Mouse (Mus musculus) B cell, adult 2 months (primary cell): ENCODE measurements around the gene Ube2o.

Experiments
- DNase-seq, 2 experiments: peaks; one replicate each; pipeline ENCODE4 v3.0.0; 2022

Ube2o gene

DNA sequence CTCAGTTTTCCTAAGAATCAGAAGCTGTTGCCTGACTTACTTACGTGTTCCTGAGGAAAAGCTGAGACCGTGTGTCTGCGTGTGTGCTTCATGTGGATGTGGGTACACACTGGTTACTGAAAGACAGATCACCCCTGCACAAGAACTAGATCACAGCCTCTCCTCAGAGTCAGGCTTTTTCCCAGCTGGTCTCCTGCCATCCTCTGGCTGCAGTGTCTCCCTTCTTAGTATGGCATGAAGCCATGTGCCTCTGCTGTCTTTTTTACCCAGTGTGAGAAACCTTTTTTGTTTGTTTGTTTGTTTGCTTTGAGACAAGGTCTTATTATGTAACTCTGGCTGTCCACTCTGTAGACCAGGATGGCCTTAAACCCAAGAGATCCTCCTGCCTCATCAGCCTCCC lies 2.0 kb downstream of the Ube2o start:
- DNase-seq: no peak

DNA sequence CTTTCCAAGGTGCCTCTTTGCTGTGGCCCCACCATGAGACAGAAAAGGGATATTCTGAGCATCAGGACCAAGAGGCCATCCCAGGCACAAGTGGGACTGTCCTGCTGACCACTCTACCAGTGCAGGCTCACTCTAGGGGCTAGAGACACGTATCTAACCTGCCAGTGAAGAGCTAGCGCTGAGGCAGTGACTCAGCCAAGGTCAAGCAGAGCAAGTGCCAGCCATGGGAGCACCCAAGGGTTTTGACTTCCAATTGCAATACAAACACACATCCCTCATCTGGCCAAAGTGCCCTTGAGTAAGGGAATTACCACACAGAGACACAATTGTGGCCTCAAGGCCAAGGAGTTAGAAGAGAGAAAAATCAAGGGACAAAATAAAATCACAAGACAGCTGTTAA lies 5.9 kb downstream of the Ube2o start:
- DNase-seq: no peak

DNA sequence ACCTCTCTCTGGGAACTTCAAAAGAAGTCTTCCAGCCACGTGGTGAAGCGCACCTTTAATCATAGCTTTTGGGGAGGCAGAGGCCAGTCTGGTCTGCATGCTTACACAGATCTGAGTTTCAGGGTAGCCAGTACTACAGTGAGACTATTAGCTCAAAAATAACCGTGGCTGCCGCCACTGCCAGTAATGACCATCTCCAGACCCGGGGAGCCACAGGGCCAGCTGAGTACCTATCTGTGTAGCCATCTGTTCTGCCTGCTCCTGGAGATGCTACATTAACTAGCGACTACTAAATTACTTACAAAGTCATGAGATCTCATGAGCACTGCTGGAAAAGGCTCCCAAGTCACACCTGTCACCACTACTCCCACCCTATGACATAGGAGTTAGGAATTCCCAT lies 6.3 kb downstream of the Ube2o start:
- DNase-seq: no peak

DNA sequence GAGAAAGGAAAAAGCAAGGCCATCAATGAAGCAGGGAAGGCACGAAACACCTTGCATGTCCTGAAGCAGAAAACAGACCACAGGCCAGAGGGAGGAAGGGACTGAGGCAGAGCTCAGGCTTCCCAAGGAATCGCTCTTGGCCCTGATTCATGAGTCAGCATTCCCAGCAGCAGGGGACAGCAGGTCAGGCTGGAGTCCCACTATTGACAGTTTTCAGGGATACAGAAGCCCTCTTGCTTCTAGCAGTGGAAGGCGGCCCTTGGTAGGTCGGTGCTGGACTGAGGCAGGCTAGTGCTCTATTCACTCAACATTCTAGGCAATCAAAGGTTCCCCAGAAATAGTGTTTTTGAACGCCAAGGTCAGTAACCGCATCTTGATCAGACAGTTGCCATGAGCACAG lies 6.8 kb downstream of the Ube2o start:
- no peak for DNase-seq

DNA sequence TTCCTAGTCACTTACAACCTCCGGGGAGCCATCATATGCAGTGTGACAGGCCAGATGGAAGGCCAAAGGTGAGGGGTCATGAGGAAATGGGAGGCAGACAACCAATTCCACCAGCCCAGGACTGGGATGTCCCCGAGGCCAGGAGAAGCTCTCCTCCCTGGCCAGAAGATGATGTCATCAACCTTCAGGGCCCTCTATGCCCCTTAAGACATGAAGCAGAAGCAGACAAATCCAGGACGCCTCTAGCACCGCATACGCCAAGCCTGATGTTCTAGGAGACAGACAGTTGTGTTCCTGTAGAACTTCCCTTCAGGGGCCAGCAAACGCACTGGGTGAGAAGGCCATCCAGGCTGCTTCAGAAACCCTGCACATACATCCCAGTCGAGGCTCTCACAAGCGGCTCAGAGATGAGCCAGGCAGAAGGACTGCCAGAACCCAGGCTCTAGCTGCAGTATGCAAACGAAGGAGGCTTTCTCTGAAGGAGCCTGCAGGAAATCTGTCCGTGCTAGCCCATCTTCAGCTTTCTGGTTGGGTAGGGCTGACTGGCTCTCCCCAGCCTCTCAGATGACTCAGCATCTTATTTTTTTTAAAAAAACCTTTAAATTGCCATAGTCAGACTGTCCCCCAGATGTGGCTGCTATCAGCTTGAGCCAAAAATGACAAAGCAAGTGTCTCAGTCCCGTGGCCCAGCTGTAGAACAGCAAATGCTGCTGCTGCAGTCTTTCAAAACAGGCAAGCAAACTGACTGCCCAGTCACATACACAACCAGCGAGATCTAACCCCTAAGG lies 8.3 kb downstream of the Ube2o start:
- DNase-seq: no peak

DNA sequence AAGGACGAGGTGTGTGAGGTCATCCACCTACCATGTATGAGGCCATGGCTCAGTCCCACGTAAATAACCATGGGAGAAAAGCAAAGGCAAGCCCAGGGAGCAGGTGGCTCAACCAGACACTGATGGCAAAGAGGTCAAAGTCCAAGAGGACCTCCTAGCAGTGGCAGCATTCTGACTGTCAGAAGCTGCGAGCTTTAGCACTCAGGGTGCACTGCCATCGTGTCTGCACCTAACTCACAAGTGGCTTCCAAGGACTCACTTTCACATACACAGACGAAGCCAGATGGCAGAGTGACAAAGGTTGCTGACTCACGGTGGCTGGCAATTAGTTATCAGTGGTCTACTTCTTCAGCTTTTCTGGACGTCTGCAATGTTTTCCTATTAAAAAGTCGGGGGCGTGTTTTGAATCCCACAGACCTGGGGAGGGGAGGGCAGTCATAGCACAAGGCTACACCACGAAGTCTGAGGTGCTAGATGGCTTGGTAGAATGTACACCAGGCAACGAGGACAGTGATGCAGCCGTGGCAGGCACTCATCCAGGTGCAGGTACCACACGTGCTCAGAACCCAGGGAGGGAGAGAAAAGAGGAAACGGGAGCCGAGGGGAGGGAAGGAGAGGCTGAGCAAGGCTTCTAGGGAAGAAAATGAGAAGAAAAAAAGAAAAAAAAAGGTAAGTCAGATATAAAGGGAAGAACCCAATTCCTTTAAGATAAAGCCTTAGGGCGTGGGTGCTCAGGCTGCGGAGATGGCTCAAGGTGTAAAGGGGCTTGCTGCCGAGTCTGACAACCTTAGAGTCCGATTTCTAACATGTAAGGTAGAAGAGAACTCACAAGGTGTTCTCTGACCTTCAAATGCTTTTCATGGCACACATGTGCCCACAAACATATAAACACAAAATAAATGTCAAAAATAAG lies 9.2 kb downstream of the Ube2o start:
- no peak for DNase-seq

DNA sequence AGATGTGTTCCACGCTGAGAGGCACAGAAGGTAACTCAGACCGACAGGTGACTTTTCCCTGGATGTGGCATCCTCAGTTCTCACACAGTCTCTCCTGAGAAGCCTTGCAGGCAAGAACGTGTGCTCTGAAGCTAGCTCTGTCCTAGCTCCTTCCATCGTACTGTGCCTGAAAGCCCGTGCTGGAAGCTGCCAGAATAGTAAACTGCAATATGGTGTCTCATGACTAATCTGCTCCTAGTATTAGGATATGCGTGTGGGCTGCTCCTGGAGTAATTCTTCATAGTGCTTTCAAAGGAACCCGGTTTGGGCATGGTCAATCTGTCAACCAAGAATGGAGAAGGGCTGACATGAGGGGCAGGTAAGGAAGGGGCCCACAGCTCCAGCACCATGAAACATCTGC lies 10.4 kb downstream of the Ube2o start:
- DNase-seq: no peak

DNA sequence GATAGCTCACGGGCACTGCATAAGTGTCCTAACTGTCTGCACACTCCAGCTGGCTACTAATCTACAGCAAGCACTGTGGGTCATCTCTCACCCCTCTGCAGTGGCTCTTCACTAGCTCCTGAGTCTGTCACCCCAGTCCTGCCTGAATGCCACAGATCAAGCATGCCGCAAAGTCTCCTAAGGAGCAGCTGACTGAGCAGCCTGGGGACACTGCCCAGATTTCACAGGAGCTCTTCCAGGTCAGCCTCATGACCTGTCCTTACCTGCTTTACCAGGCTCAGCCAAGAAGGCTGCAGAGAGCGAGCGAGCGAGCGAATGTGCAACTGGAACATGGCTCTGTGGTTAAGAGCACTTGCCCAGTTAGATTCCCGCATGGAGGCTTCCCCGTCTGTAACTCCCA lies 13.7 kb downstream of the Ube2o start:
- DNase-seq: no peak

DNA sequence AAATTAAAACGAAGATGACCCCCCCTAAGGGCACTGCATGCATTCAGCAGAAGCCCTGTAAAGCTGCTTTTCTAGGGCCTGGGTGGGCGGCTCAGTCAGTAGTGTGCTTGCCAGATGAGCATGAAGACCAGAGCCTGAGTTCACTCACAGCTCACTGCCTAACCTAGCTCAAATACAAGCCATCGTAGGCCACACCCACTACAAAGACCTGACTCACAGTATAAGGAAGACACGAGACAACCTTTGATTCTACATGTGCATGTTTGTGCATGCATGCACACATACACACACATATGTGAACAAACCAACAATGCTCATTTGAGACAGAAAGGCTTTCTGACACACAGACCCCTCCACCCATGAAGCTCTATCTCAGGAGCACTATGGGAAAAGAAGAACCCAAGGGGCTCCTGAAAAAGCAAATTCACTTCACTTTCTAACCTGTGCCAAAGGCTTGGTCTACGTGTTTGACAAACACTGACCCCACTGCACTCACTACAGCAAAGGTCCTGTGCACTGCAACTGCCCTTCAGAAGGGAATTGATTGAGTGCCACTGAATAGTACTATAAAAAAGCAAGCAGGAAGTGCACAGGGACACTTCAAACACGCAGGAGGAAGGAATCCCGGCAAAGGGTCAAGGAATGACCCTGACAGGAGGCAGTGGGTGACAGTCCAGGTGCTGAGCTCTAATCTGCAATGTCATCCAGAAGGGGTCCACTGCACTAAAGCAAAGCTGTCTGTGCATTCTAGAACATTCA lies 15.8 kb downstream of the Ube2o start:
- no peak for DNase-seq

DNA sequence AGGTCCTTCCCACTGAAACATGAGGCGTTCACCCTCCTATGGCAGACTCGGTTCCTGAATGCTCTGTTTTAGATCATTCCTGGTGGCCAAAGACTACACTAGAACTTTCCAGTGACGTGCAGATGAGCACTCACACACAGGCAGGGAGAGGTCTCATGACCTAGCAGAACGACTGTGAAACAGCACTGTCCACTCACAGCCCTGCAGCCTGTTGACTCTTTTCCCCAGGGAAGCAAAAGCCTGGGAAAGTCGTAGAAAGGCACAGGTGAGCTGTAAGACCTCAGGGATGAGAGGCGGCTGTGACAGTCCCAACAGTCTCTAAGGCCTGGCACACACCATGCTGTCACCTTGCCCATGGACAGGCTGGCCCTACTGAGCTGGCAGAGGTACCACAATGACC lies 24.9 kb downstream of the Ube2o start:
- DNase-seq: no peak

DNA sequence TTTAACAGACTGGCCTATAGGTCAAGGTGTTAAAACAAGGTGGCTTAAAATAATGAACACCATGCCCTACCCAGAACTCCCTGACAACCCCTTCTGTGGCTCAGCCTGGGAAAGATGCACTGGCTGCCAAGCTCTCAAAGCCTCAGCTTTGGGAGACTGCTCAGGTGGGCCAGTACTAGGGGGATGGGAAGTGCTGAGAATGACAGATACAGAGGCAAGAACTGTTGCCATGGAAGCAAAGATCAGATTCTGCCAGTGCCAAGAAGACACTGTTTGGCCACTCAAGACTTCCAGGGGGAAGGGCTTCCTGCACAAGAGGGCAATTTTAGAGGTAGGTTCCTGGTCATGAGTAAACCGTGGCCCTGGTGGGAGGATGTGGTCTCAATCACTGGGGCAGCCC lies 25.7 kb downstream of the Ube2o start:
- no peak for DNase-seq

DNA sequence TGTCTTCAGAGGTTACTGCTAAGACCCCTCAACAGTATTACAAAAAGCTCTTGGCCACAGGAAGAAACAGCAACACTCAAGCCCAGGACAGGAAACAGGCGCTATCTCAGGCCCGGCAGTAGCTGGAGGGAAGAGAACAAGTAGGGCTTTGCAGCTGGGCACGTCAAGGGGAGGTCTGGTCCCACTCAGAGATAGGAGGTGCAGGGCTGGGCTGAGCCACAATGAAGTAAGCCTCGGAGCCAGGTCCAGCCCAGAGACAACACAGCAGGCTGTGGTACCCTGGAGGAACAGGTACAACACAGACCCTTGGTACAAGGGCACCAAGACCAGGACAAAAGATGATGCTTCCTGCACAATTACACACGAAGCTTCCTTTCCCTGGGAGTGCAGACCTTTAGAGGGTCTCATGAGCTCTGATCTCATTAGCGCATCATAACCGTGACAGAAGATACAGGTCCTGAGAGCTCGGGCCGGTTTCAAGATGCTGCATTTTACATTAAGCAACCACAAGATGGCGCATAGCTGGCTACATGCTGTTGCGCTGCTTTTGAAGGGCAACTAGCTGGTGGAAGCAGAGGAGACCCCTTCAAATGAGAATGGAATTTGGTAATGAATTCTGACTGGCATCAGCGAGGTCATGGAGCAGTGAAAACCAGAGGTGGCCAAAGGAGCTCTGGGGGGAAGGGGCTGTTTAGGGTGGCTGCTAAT lies 26.9 kb downstream of the Ube2o start:
- peak; percentile 52 to 55 for DNase-seq

DNA sequence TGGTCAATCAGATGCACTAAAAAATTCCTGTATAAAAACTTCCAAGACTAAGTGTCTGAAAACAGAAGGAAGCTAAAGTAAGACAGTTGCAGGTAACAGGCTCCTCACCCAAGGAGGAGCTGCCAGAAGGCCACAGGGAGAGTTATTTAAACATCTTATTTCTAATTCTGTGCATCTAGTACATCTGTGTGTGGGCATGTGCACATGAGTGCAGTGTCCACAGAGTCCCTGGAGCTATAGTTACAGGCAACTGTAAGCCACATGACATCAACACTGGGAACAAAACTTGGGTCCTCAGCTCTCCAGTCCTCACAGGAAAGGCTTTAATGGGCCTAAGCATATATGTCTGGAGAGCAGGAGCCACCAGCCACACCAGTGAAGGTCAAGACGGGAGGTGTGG lies 29.1 kb downstream of the Ube2o start:
- DNase-seq: no peak

DNA sequence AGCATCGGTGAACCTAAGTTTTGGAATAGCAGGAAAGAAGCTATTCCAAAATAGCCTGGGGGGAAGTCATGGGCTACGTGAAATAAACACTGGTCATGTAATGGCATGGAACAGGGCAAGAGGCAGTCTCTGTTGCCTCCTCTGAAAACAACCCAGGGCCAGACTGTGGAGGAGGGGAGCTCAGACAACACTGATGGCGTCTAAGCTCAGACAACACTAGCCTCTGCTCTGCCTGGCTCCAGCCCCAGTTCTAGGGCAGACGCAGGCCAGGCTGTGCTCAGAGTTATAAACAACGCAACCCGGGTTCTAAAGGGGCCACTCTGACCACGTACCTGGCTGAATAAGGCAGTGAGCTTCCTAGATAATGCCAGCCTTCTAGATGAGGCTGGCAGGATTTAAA lies 30.5 kb downstream of the Ube2o start:
- DNase-seq: no peak

DNA sequence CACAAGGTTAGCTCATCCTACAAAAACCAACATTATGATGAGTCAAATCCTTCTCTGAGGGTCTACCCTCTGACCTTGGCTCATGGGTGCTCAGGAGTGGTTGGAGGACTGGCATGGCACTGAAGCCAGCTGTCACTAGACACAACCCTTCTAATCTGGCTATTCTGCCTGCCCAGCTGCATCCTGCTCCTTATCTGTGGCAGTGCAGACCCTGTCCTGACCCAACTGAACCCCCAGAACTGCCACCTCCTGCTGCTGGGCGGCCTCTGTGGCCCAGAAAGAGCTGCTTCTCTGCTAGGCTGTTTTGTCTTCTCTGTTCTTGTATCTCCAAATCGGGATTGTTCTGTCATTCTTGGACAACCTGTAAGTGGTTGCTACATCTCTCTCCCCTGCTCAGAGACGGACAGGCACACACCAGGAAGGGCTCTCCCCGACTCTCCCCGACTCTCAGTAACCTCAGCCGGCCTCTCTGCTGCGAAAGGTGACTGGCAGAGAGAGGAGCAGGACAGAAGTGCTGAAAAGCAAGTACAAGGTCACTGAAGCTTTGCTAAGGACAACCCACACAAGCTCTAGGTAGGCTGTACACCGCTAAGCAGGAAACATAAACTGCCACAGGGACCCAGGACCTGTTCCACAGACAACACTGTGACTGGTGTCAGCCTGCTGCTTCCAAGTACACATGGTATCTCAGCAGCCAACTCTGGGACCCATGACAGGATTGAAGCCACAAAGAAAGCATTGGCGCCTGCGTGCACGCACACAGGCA lies 31.8 kb downstream of the Ube2o start:
- DNase-seq: no peak

DNA sequence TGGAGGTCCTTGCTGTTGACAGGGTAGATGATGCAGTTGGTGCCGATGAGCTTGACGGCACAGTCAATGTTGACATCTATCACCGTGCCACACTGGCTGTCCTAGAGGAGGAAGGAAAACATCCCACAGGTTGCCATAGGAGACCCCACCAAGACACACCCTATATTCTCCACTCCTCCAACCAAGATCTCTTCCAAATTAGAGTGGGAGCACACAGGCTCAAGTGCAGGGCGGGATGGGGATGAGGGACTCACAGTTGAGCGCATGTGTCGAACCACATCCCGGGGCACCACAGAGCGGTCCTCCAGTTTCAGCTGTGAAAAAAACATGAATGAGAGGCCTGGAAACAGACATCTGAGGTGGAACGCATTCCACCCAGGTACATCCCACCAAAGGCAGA lies 32.5 kb downstream of the Ube2o start:
- DNase-seq: no peak

DNA sequence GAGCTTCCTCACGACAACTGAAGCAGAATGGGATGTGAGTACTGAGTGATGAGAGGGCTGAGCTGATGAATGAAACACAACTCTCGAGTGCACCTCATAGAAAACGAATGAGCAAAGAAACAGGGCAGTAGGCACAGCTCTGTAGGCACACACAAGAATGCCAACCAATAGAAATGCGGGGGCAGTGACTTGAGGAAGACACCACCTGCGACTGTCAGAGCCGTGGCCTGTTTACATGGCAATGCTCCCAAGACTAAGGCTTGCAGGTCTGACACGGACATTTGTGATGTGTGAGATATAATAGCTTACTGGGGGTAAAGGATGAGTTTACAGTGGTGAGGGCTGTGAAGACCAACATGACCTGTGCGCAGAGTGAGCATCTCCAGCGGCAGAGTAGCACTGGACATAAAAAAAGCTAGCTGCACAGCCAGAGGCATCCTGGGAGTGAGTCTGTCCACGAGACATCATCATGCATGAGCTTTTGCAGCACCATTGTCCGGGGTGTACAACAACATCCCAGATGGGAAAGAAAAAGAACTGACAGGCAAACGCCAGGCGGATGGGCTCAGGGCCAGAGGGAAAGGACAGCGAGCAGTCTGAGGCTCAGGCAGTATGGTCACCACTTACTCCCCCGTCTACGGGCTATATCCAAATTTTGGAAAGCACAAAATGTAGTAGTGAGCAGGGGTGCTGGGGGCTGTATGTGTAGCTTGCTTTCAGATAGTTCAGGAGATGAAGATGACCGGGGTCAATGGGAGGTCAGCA lies 33.8 kb downstream of the Ube2o start:
- no peak for DNase-seq

DNA sequence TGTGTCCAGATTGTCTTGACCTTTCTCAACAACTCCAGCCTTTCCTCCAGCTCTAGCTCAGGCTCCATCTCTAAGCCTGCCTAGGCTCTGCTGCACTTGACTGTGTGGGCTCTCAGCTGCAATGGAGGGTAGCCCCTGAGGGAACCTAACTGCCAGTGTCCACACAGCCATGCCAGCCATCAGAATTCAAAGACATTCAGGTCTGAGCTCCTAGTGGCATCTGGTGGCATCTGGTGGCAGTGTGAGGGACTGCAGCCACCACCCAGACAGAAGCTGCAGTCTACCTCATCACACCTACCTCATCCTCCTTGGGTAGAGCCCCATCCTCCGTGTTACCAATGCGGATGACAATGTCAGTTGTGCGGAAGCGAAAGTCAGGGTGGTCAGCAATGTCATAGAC lies 38.1 kb downstream of the Ube2o start:
- peak; percentile 19 to 30 for DNase-seq

DNA sequence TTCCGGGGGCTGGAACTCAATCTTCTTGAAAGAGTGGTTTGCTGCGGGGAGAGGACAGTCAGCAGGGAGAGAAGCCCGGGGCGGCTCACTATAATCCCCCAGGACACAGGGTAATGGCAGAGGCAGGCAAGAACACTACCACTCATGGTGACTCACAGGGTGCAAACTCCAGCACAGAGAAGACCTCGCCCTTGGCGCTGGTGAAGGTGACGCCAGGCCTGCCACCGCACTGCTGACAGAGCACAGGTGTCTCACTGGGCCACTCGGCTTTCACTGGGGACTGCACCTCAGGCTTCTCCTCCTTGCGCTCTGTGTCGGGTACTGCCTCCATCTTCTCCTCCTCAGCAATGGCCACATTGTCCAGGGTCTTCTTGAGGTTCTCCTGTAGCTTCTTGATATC lies 40.1 kb downstream of the Ube2o start:
- DNase-seq: no peak

DNA sequence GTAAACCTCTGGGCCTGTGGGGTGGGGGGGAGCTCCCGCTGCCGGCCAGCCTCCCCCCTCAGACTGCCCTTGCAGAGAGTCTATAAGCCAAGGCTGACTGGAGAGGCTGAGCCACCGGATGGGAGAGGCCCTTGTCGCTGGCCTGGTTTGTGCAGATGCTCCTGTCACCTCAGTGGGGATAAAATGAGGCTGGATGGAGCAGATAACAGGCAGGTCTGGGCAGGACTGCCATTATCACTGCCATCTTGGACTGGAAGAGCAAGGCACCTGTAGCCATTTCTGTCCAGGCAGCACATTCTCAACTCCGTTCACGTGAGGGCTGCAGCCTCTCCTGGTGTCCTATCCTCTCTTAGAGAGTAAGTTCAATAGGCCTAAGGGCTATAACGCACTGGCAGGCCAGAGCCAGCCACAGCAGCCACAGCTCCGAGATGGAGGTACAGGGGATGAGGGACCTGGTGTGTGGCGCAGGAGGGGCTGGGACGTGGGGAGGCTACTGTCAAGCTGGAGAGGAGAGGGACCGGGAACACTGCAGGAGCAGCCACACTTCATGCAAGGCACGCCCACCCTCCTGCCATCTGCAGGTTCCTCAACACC lies 43.0 kb downstream of the Ube2o start:
- DNase-seq: no peak

DNA sequence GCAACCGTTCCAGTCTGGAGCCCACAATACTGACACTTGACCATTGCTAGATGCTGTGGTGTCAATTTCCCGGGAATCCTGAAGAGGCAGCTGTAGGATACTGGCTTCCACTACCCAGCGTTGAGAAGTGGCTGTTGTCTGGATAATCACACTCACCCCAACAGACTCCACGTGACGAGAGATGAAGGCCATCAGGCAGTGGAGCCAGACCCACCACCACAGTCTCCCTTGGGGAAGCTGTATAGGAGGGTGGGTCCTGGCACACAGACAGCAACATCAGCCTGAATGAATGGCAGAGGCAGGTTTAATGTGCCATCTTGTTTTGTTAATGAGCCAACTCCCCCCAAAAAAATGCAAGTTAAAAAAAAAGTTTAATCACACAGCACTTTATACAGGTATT lies 43.9 kb downstream of the Ube2o start:
- DNase-seq: no peak
